8 mouse cellular contexts compared by ENCODE assay signal in genomic region chr16:96145814-96146213, GRCm38 (mm10). TPM values are rescaled to one million over a fixed set of nuclear protein-coding genes. Genes with fewer than 3 reads are reported as not detected.
DNase-seq lines count a peak whose midpoint lies in the region; ATAC-seq and TF ChIP-seq lines count a peak whose summit lies in the region.

No protein-coding gene starts in this region.

- no peak for TF ChIP-seq CTCF in olfactory bulb, adult 2 months (IDR thresholded peaks at IDR 0.05; ENCODE audit: insufficient read depth, low read depth, low read length)

- no peak for TF ChIP-seq POLR2A in olfactory bulb, adult 2 months (IDR thresholded peaks at IDR 0.05; ENCODE audit: insufficient read depth, low read depth, low read length)

- no peak for ATAC-seq in lung, embryonic 16.5 days (ENCODE audit: low read depth)
- 0 out of 2 replicates have a peak, but pooled peaks have one; percentile 1 for ATAC-seq in erythroid progenitor cell, adult 5-6 weeks (replicated peaks; ENCODE audit: low FRiP score, poor library complexity, severe bottlenecking)
- no peak for ATAC-seq in limb, embryonic 12.5 days (ENCODE audit: insufficient number of reproducible peaks, insufficient read depth, low FRiP score, low TSS enrichment, low read depth)

- H3K4me2 ChIP-seq in lung, embryonic 16.5 days (ENCODE audit: low read depth, low read length) = peak overlapping the region; percentile 88
- H3K4me2 ChIP-seq in limb, embryonic 12.5 days = peak overlapping the region; percentile 74

- H3K9me3 ChIP-seq in lung, embryonic 16.5 days (ENCODE audit: control insufficient read depth, low read length) = peaks cover 2% of the 10 kb centered on the region; the same call in 1 of the 2 replicates
- H3K9me3 ChIP-seq in limb, embryonic 12.5 days = 0 out of 2 replicates have a peak, but pooled peaks cover 4% of the 10 kb centered on the region

- H3K9ac ChIP-seq in lung, embryonic 16.5 days (ENCODE audit: low read length) = peak overlapping the region; percentile 74
- peak overlapping the region; percentile 63 for H3K9ac ChIP-seq in limb, embryonic 12.5 days (replicated peaks)

- no peak for DNase-seq in lung, postnatal 10 days
- DNase-seq in right cerebral cortex, postnatal 25 days = no peak
- DNase-seq in MN1 (ENCODE audit: low spot score) = no peak
- DNase-seq in layer of hippocampus, adult 11-12 months (ENCODE audit: low spot score) = no peak

- H3K27me3 ChIP-seq in lung, embryonic 16.5 days (ENCODE audit: control insufficient read depth, insufficient read depth, low read depth, low read length) = no peaks in the 10 kb centered on the region
- H3K27me3 ChIP-seq in limb, embryonic 12.5 days = no peaks in the 10 kb centered on the region

- peak overlapping the region; percentile 86 for H3K4me3 ChIP-seq in lung, embryonic 16.5 days (ENCODE audit: low read length)
- peak overlapping the region; percentile 76 for H3K4me3 ChIP-seq in limb, embryonic 12.5 days (replicated peaks)
- peak overlapping the region; percentile 95 for H3K4me3 ChIP-seq in olfactory bulb, adult 2 months (ENCODE audit: insufficient read depth, low read depth, low read length)

- WGBS in lung, embryonic 16.5 days = under 1% methylated on average over 5 of the region's 5 CpGs
- 2% methylated on average over 5 of the region's 5 CpGs for WGBS in limb, embryonic 12.5 days
- WGBS in olfactory bulb, adult 2 months = 2% methylated on average over 5 of the region's 5 CpGs

- peaks cover 7% of the 10 kb centered on the region for H3K4me1 ChIP-seq in lung, embryonic 16.5 days (replicated peaks; ENCODE audit: control insufficient read depth, insufficient read depth, low read length)
- peaks cover 8% of the 10 kb centered on the region; the same call in 1 of the 2 replicates for H3K4me1 ChIP-seq in limb, embryonic 12.5 days (replicated peaks)
- H3K4me1 ChIP-seq in olfactory bulb, adult 2 months (ENCODE audit: control insufficient read depth, insufficient read depth, low read length) = peaks cover 25% of the 10 kb centered on the region

- H3K27ac ChIP-seq in lung, embryonic 16.5 days (ENCODE audit: low read length) = peak overlapping the region; percentile 49; the same call in 1 of the 2 replicates
- H3K27ac ChIP-seq in limb, embryonic 12.5 days = peak overlapping the region; percentile 57; the same call in 1 of the 2 replicates
- H3K27ac ChIP-seq in olfactory bulb, adult 2 months (ENCODE audit: insufficient read depth, low read depth, low read length) = no peak overlapping the region

- no peaks in the 10 kb centered on the region for H3K36me3 ChIP-seq in lung, embryonic 16.5 days (ENCODE audit: control insufficient read depth, insufficient read depth, low read length)
- H3K36me3 ChIP-seq in limb, embryonic 12.5 days = no peaks in the 10 kb centered on the region

RNA-seq across cellular contexts. Expression of gene Wrb, which starts 0.6 kb away (rescaled TPM):
- 42.0 and 42.2 TPM in 2 replicates for polyA plus RNA-seq in lung, embryonic 16.5 days (2015; fragmentation: Nextera tagmentation; extraction: Ambion mirVana)
- total RNA-seq in erythroid progenitor cell, adult 5-6 weeks (2015; ENCODE audit: low replicate concordance) = 1.4 TPM in 1 of 2 replicates, not detected in the other
- 2.1 TPM in 1 of 2 replicates, not detected in the other for total RNA-seq in erythroid progenitor cell, adult 5-6 weeks (2017; ENCODE audit: low replicate concordance)
- polyA plus RNA-seq in limb, embryonic 12.5 days (2016; fragmentation: Nextera tagmentation; extraction: Ambion mirVana) = 65.9 and 68.4 TPM in 2 replicates
- polyA plus RNA-seq in olfactory bulb, adult 2 months (2012; ENCODE audit: insufficient read depth, insufficient read length, low replicate concordance, missing spikeins) = not detected in 2 replicates

RNA-seq across cellular contexts. Expression of gene Hmgn1, which starts 18.3 kb away (rescaled TPM):
- polyA plus RNA-seq in lung, embryonic 16.5 days (2015; fragmentation: Nextera tagmentation; extraction: Ambion mirVana) = 506 and 671 TPM in 2 replicates
- total RNA-seq in erythroid progenitor cell, adult 5-6 weeks (2015; ENCODE audit: low replicate concordance) = 33.5 and 60.5 TPM in 2 replicates
- total RNA-seq in erythroid progenitor cell, adult 5-6 weeks (2017; ENCODE audit: low replicate concordance) = 9.1 and 16.9 TPM in 2 replicates
- 916 and 1,014 TPM in 2 replicates for polyA plus RNA-seq in limb, embryonic 12.5 days (2016; fragmentation: Nextera tagmentation; extraction: Ambion mirVana)
- polyA plus RNA-seq in olfactory bulb, adult 2 months (2012; ENCODE audit: insufficient read depth, insufficient read length, low replicate concordance, missing spikeins) = not detected in 2 replicates

RNA-seq across cellular contexts. Expression of gene Lca5l, which starts 46.3 kb away (rescaled TPM):
- 0.93 and 0.96 TPM in 2 replicates for polyA plus RNA-seq in lung, embryonic 16.5 days (2015; fragmentation: Nextera tagmentation; extraction: Ambion mirVana)
- total RNA-seq in erythroid progenitor cell, adult 5-6 weeks (2015; ENCODE audit: low replicate concordance) = not detected in 2 replicates
- not detected in 2 replicates for total RNA-seq in erythroid progenitor cell, adult 5-6 weeks (2017; ENCODE audit: low replicate concordance)
- polyA plus RNA-seq in limb, embryonic 12.5 days (2016; fragmentation: Nextera tagmentation; extraction: Ambion mirVana) = 1.8 and 2.0 TPM in 2 replicates
- not detected in 2 replicates for polyA plus RNA-seq in olfactory bulb, adult 2 months (2012; ENCODE audit: insufficient read depth, insufficient read length, low replicate concordance, missing spikeins)

RNA-seq across cellular contexts. Expression of gene Sh3bgr, which starts 54.4 kb away (rescaled TPM):
- 16.4 and 20.7 TPM in 2 replicates for polyA plus RNA-seq in lung, embryonic 16.5 days (2015; fragmentation: Nextera tagmentation; extraction: Ambion mirVana)
- total RNA-seq in erythroid progenitor cell, adult 5-6 weeks (2015; ENCODE audit: low replicate concordance) = not detected in 2 replicates
- total RNA-seq in erythroid progenitor cell, adult 5-6 weeks (2017; ENCODE audit: low replicate concordance) = not detected in 2 replicates
- polyA plus RNA-seq in limb, embryonic 12.5 days (2016; fragmentation: Nextera tagmentation; extraction: Ambion mirVana) = 1.7 and 2.9 TPM in 2 replicates
- polyA plus RNA-seq in olfactory bulb, adult 2 months (2012; ENCODE audit: insufficient read depth, insufficient read length, low replicate concordance, missing spikeins) = not detected in 2 replicates
